Mouse (Mus musculus): Measurements from ENCODE around the gene Auh.

Gene Auh

DNA sequence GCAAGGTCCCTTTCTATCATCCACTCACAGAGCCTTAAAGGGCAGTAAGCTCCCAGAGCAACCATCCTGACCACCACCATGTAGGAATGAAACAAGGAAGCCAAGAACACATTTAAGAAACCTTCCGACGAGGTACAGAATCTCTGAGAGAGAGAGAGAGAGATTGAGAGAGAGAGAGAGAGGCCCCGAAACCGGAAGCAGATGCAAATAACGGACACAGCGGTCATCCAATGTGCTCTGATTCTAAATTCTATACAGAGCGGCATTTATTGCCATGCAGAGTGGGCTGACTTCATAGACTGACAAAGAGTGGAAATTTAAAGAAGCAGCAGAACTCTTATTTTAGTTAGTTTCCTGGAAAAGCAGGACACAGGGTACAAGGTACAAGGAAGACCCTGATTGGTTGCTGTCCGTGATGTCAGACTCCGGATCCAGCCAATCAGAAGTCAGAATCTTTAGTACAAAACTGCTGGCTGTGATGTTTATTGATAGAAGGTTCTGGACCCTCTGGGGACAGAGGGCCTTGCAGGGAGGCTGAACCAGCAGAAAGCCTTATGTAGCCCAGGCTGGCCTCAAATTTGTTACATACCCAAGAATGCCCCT lies 137.1 kb downstream of the Auh start:
- DNase-seq: no peak

DNA sequence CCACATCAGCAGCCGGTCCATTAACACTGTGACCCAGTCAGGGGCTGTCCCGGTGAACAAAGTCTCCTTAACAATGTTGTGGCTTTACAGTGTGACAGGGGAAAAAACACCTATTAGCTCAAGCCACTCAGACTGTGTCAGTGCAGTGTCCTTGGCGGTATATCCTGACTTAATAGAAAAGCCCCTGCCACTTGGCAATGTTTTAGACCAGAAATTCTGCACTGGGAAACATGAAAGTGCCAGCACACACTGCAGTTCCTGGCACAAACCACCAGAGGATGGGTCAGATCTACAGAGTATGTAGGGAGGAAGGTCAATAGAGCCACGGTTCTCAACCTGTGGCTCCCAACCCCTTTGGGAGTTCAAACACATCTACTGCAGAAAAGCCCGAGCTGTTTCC lies 138.6 kb downstream of the Auh start:
- no peak for DNase-seq
